Mouse (Mus musculus) liver, adult 2 months (tissue): ENCODE data around the gene Spice1. TPM values are rescaled to one million over a fixed set of nuclear protein-coding genes. Genes with fewer than 3 reads are reported as not detected.

ENCODE experiments used
- DNase-seq: peaks from one replicate; pipeline ENCODE4 v3.0.0-alpha.2; 2011; ENCODE audit warnings: low read depth, low spot score; ENCODE audit errors: extremely low read depth
- H3K27ac ChIP-seq: fragments of 200-500 bp; replicated peaks from 2 replicates; pipeline ENCODE4 v1.5.1; 2012; ENCODE audit warnings: low read depth, mild to moderate bottlenecking, control low read depth, inconsistent platforms, low read length; ENCODE audit not compliant: insufficient read depth
- H3K27me3 ChIP-seq: fragments of 200-500 bp; 2 replicates; pipeline ENCODE4 v1.6.1; 2012; ENCODE audit warnings: mild to moderate bottlenecking, moderate library complexity, low read length, inconsistent platforms; ENCODE audit not compliant: control insufficient read depth, insufficient read depth
- H3K36me3 ChIP-seq: fragments of 200-500 bp; 2 replicates; pipeline ENCODE4 v1.6.1; 2012; ENCODE audit warnings: low read length, inconsistent platforms; ENCODE audit not compliant: control insufficient read depth, insufficient read depth
- H3K4me1 ChIP-seq: fragments of 200-500 bp; 2 replicates; pipeline ENCODE4 v1.6.1; 2011; ENCODE audit warnings: low read length; ENCODE audit not compliant: control insufficient read depth, insufficient read depth
- H3K4me3 ChIP-seq: fragments of 200-500 bp; 2 replicates; pipeline ENCODE4 v1.5.1; 2011; ENCODE audit warnings: low read depth, mild to moderate bottlenecking, control low read depth, low read length, moderate library complexity; ENCODE audit not compliant: insufficient read depth
- H3K79me2 ChIP-seq: fragments of 200-500 bp; 2 replicates; pipeline ENCODE4 v1.6.1; 2012; ENCODE audit warnings: inconsistent platforms, mild to moderate bottlenecking, low read length, moderate library complexity; ENCODE audit not compliant: control insufficient read depth, insufficient read depth
- H3K9ac ChIP-seq: fragments of 200-500 bp; 2 replicates; pipeline ENCODE4 v1.6.1; 2012; ENCODE audit warnings: low read depth, mild to moderate bottlenecking, control low read depth, inconsistent platforms, low read length
- CTCF ChIP-seq: fragments of 200-500 bp; IDR thresholded peaks from 2 replicates; pipeline ENCODE4 v1.5.1; 2011; ENCODE audit warnings: low read depth, low read length, control low read depth
- POLR2A ChIP-seq: fragments of 200-500 bp; IDR thresholded peaks from 2 replicates; pipeline ENCODE4 v1.6.1; 2011; ENCODE audit warnings: low read length, control low read depth; ENCODE audit not compliant: insufficient read depth; ENCODE audit errors: extremely low read depth
- WGBS: fragments of 180-500 bp; shearing (Covaris S2); methylation state at CpG from one replicate; pipeline ENCODE4 v1.1.7; 2018; 5-methylcytosine and 5-hydroxymethylcytosine counted together
- polyA plus RNA-seq: library from polyadenylated mRNA; depleted of rRNA; stranded (reverse); fragments of >200 nt; gene quantifications from 2 replicates; pipeline ENCODE4 v1.2.3, GENCODE M21; 2012
- total RNA-seq: library from RNA; depleted of rRNA; stranded (reverse); fragments of >200 nt; gene quantifications from 2 replicates; pipeline ENCODE4 v1.2.3, GENCODE M21; 2014

Gene Spice1
- total and polyA plus RNA-seq, 2 experiments: 1.7 to 2.3 TPM

- Histone ChIP-seq H3K4me1 (no peaks in the 10 kb centered on the region), H3K4me3 (no peak overlapping the region), H3K9ac (no peak overlapping the region), H3K27me3 (no peaks in the 10 kb centered on the region), H3K79me2 (no peaks in the 10 kb centered on the region), H3K36me3 (no peaks in the 10 kb centered on the region), H3K27ac (no peak overlapping the region)
- 70% methylated on average over 7 of the region's 7 CpGs for WGBS
- TF ChIP-seq CTCF: no peak
- TF ChIP-seq POLR2A: no peak
- DNase-seq: no peak
These were observed 9.4 kb downstream of the Spice1 start for GRCm38 (mm10) chr16:44356291-44356690.

DNA sequence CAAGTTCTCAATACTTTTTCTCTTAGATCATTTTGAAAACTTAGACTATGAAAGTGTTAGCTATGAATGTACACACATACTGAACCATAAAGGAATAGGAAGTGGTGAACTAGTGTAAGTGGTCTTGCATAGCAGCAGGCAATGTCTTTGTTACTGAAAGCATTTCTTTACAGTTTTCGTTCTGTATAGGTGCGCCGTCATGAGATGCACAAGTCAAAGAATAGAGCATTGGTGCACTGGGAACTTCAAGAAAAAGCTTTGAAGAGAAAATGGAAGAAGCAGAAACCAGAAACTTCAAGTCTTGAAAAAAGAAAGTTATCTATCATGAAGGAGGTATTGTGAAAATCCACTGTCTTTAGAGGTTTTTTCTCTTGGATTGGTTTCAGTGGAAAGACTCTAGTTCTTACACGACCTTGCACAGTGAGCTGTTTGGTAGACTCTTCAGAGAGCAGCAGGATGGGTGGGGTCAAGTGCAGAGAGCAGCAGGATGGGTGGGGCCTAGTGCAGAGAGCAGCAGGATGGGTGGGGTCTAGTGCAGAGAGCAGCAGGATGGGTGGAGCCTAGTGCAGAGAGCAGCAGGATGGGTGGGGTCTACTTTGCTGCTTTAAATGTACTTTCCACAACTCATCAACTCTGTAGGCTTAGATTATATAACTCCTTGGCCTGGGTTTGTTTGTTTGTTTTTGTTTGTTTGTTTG, 10.8 kb downstream of the Spice1 start:
- no peaks in the 10 kb centered on the region for H3K4me1 ChIP-seq
- no peaks in the 10 kb centered on the region for H3K27me3 ChIP-seq
- TF ChIP-seq CTCF: no peak
- TF ChIP-seq POLR2A: no peak
- H3K27ac ChIP-seq: no peak overlapping the region
- no peak overlapping the region for H3K9ac ChIP-seq
- H3K4me3 ChIP-seq: no peak overlapping the region
- no peak for DNase-seq
- WGBS: 75% methylated on average over 4 of the region's 4 CpGs
- H3K36me3 ChIP-seq: no peaks in the 10 kb centered on the region
- no peaks in the 10 kb centered on the region for H3K79me2 ChIP-seq

DNA sequence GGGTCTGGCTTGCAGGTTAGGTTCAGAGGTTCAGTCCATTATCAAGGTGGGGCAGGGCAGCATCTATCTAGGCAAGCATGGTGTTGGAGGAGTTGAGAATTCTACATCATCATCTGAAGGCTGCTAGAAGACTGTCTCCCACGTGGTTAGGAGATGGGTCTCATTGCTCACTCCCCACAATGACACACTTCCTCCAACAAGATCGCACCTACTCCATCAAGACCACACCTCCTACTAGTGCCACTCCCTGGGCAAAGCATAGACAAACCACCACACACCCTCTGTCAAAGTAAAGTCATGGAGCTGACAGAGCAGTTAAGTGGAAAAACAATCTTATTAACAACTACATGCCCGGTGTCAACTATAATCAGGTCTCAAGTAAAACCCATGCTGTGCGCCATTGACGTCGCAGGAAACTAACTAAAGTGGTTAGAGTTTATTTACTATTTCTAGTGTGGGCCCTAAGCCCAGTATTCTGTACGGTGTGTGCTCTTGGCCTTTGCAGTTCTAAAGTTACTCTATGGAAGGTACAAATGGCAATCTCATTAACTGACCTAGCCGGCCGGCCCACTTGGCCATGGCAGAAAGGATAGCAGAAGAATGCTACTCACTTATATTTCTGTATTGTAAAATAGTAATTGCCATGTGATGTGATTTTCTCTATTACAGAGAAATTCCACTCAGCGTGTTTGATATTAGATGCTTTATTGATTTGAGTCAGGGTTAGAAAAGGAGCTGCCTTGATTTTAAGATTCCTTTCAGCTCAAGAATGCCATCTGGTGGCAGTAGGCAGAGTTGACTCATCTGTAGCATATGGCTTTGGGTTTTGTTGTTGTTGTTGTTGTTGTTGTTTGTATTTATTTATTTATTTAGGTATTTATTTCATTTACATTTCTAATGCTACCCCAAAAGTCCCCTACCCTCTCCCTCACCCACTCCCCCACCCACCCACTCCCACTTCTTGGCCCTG, 15.3 kb downstream of the Spice1 start:
- TF ChIP-seq POLR2A: no peak
- TF ChIP-seq CTCF: peak; percentile 52
- peaks cover 4% of the 10 kb centered on the region; the same call in 1 of the 2 replicates for H3K36me3 ChIP-seq
- no peak overlapping the region for H3K27ac ChIP-seq
- H3K79me2 ChIP-seq: no peaks in the 10 kb centered on the region
- H3K4me3 ChIP-seq: no peak overlapping the region
- DNase-seq: peak; percentile 39
- H3K27me3 ChIP-seq: no peaks in the 10 kb centered on the region
- H3K9ac ChIP-seq: no peak overlapping the region
- 84% methylated on average over 10 of the region's 10 CpGs for WGBS
- no peaks in the 10 kb centered on the region for H3K4me1 ChIP-seq

- 30% methylated on average over 7 of the region's 7 CpGs for WGBS
- H3K27me3 ChIP-seq: no peaks in the 10 kb centered on the region
- no peak overlapping the region for H3K4me3 ChIP-seq
- H3K4me1 ChIP-seq: no peaks in the 10 kb centered on the region
- H3K9ac ChIP-seq: no peak overlapping the region
- H3K36me3 ChIP-seq: peaks cover 6% of the 10 kb centered on the region; the same call in 1 of the 2 replicates
- H3K79me2 ChIP-seq: no peaks in the 10 kb centered on the region
- no peak overlapping the region for H3K27ac ChIP-seq
- no peak for TF ChIP-seq CTCF
- no peak for TF ChIP-seq POLR2A
- DNase-seq: no peak
These were observed 18.6 kb downstream of the Spice1 start for GRCm38 (mm10) chr16:44365522-44365921.

DNA sequence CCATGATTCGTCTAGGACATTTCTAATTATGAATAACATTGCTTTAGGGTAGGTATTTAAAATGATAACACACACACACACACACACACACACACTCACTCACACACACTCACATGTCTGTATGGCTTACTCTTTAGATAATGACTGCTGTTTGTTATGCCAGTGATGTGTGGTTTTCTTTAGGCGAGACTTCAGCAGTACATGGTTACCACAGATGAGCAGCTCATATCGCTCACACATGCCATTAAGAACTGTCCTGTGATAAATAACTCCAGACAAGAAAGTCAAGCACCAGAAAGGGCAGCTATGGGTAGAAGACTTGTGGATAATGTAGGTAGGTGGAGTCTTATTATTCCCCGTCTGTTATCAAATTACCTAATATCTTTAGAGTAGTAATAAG, 28.5 kb downstream of the Spice1 start:
- H3K27me3 ChIP-seq: no peaks in the 10 kb centered on the region
- H3K36me3 ChIP-seq: peaks cover 17% of the 10 kb centered on the region
- DNase-seq: no peak
- no peak overlapping the region for H3K9ac ChIP-seq
- H3K4me3 ChIP-seq: no peak overlapping the region
- 93% methylated on average over 4 of the region's 4 CpGs for WGBS
- H3K4me1 ChIP-seq: no peaks in the 10 kb centered on the region
- H3K79me2 ChIP-seq: no peaks in the 10 kb centered on the region
- TF ChIP-seq CTCF: no peak
- no peak for TF ChIP-seq POLR2A
- H3K27ac ChIP-seq: no peak overlapping the region

GRCm38 (mm10) chr16:44380006-44380405, 33.1 kb downstream of the Spice1 start:
- WGBS: 91% methylated on average over 4 of the region's 4 CpGs
- TF ChIP-seq CTCF: no peak
- TF ChIP-seq POLR2A: no peak

More at GRCm38 (mm10) chr16:44380006-44380405, 33.1 kb downstream of the Spice1 start:
- Histone ChIP-seq H3K27ac (no peak overlapping the region), H3K4me3 (no peak overlapping the region), H3K36me3 (peaks cover 13% of the 10 kb centered on the region), H3K79me2 (no peaks in the 10 kb centered on the region), H3K4me1 (no peaks in the 10 kb centered on the region), H3K9ac (no peak overlapping the region), H3K27me3 (no peaks in the 10 kb centered on the region)
- DNase-seq: no peak
